Mouse (Mus musculus) embryonic facial prominence, embryonic 14.5 days (tissue): Measurements from ENCODE around the gene Antxr2. TPM values are rescaled to one million over a fixed set of nuclear protein-coding genes. Genes with fewer than 3 reads are reported as not detected.
A peak's percentile ranks its signal among the peaks of the same experiment; 100 is the strongest.

Experiments used
- ATAC-seq: fragments of 200-750 bp; cut with Nextera tagmentation; 2 replicates; pipeline ENCODE4 v1.8.0; 2017; ENCODE audit warnings: low read depth, moderate number of reproducible peaks, moderate TSS enrichment
- DNase-seq: peaks from one replicate; pipeline ENCODE4 v3.0.0-alpha.2; 2015; ENCODE audit warnings: low spot score
- H3K27ac ChIP-seq: fragments of 300-500 bp; sonication (generic); replicated peaks from 2 replicates; pipeline ENCODE4 v1.5.1; 2014; ENCODE audit warnings: low read depth, mild to moderate bottlenecking, low read length, moderate library complexity
- H3K27me3 ChIP-seq: fragments of 300-500 bp; sonication (generic); replicated peaks from 2 replicates; pipeline ENCODE4 v1.6.1; 2014; ENCODE audit warnings: low read length; ENCODE audit not compliant: control insufficient read depth, insufficient read depth
- H3K36me3 ChIP-seq: fragments of 300-500 bp; sonication (generic); 2 replicates; pipeline ENCODE4 v1.6.1; 2014; ENCODE audit warnings: low read length, mixed read lengths; ENCODE audit not compliant: control insufficient read depth, insufficient read depth
- H3K4me1 ChIP-seq: fragments of 300-500 bp; sonication (generic); 2 replicates; pipeline ENCODE4 v1.6.1; 2014; ENCODE audit warnings: antibody characterized with exemption, low read length; ENCODE audit not compliant: control insufficient read depth, insufficient read depth
- H3K4me2 ChIP-seq: fragments of 300-500 bp; sonication (generic); 2 replicates; pipeline ENCODE4 v1.6.1; 2014; ENCODE audit warnings: low read depth, mild to moderate bottlenecking, low read length, moderate library complexity, mixed read lengths
- H3K4me3 ChIP-seq: fragments of 300-500 bp; sonication (generic); 2 replicates; pipeline ENCODE4 v1.5.1; 2014; ENCODE audit warnings: low read depth, mild to moderate bottlenecking, low read length
- H3K9ac ChIP-seq: fragments of 300-500 bp; sonication (generic); 2 replicates; pipeline ENCODE4 v1.6.1; 2014; ENCODE audit warnings: low read depth, mild to moderate bottlenecking, low read length, moderate library complexity, mixed read lengths
- H3K9me3 ChIP-seq: fragments of 300-500 bp; sonication (generic); 2 replicates; pipeline ENCODE4 v1.6.1; 2016; ENCODE audit warnings: low read length; ENCODE audit not compliant: control insufficient read depth
- whole genome bisulfite sequencing: fragments of 180-500 bp; shearing (Covaris S2); extraction: QIAGEN DNeasy Blood & Tissue Kit; methylation state at CpG from one replicate; pipeline ENCODE4 v1.1.7; 2014; 5-methylcytosine and 5-hydroxymethylcytosine counted together
- polyA plus RNA-seq: library from polyadenylated mRNA; unstranded; fragments of >200 nt; fragmentation: Nextera tagmentation; extraction: Ambion mirVana; gene quantifications from 2 replicates; pipeline ENCODE4 v1.2.1, GENCODE M21; 2014

The Antxr2 gene
- polyA plus RNA-seq, 1 experiment from 2014 or later, result 29.1 TPM

DNA sequence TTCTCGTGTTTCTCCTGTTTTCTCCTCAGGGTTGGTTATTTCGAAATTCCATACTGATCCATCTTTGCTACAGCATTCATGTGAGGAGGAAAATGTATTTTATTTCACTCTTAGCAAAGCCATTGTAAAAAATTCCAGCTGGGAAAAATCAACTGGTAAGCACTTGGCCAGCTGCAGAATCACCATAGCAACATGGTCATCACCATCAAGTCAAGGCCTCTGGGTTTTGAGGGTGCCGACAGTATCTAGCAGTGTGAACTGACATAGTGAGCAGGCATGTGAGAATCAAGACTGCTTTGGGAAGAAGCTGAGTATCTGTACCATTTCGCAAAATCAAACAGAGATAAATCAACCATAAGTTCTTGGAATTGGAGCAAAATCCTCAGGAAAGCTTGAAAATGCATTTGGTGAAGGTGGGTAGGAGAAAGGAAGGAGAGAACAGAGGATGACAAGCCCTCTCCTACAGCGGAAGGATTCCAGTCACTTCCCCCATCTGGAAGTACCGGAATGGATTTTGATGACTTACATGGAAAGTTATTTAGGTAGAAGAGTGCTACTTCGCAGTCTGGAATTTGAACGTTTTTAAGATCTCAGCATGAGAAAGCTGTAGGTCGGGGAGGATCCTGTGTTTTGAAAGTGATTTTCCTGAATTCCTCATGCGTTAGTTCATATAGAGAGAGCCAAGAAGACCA, 183.5 kb downstream of the Antxr2 start:
- H3K4me3 ChIP-seq, result no peak overlapping the region
- no peak overlapping the region for H3K4me2 ChIP-seq
- no peaks in the 10 kb centered on the region for H3K9me3 ChIP-seq
- 66% methylated on average over 10 of the region's 10 CpGs for WGBS
- H3K27me3 ChIP-seq, result no peaks in the 10 kb centered on the region
- H3K9ac ChIP-seq, result no peak overlapping the region
- no peaks in the 10 kb centered on the region for H3K4me1 ChIP-seq
- no peaks in the 10 kb centered on the region for H3K36me3 ChIP-seq
- 0 out of 2 replicates have a peak overlapping the region, but pooled peaks have one; percentile 6 for H3K27ac ChIP-seq
- ATAC-seq, result peak; percentile 57; the same call in 1 of the 2 replicates
- DNase-seq, result peak; percentile 59

DNA sequence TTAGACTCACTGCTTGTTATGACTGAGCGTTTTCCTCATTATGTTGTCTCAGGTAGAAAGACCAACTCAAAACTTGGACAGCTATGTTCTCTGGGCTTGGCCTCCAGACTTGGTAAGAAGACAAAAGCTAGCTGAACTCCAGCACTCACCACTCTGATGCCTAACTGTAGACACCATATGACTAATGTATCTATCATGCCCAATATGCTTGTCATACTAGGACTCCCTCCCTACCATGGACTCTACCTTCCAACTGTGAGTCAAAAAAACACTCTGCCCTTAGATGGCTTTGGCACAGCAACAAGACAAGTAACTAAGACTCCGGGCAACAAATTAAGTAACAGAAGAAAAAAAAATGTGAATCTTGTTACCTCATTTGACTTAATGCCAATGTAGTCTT, 184.3 kb downstream of the Antxr2 start:
- 83% methylated on average over 2 of the region's 2 CpGs for WGBS
- no peak for ATAC-seq

DNA sequence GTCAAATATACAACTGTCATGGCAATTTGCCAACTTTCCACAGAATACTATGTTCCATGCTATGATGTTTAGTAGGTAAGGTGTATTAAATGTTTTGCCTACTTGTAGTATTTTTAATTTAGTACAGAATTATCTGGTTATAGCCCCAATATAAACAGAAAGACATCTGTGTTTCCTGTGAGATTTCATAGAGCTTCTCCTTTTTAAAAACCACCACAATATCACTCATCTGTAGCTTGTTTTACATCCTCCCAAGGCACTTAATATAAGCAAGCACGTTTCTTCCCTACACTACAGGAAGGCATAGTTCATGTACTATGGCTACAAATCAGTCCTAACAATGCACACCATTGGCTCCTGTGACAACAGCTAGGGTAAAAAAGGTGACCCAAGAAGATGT, 188.8 kb downstream of the Antxr2 start:
- Histone ChIP-seq H3K9me3 (no peaks in the 10 kb centered on the region), H3K4me3 (no peak overlapping the region), H3K4me1 (0 out of 2 replicates have a peak, but pooled peaks cover 3% of the 10 kb centered on the region), H3K27me3 (no peaks in the 10 kb centered on the region), H3K9ac (no peak overlapping the region), H3K36me3 (no peaks in the 10 kb centered on the region), H3K27ac (no peak overlapping the region), H3K4me2 (no peak overlapping the region)
- WGBS, result 71% methylated on average over 1 of the region's 1 CpGs
- DNase-seq, result no peak
- no peak for ATAC-seq

More for the DNA sequence above, 184.3 kb downstream of the Antxr2 start:
- Histone ChIP-seq H3K9me3 (no peaks in the 10 kb centered on the region), H3K36me3 (no peaks in the 10 kb centered on the region), H3K4me3 (no peak overlapping the region), H3K27ac (no peak overlapping the region), H3K4me1 (no peaks in the 10 kb centered on the region), H3K4me2 (no peak overlapping the region), H3K27me3 (no peaks in the 10 kb centered on the region), H3K9ac (no peak overlapping the region)
- no peak for DNase-seq

DNA sequence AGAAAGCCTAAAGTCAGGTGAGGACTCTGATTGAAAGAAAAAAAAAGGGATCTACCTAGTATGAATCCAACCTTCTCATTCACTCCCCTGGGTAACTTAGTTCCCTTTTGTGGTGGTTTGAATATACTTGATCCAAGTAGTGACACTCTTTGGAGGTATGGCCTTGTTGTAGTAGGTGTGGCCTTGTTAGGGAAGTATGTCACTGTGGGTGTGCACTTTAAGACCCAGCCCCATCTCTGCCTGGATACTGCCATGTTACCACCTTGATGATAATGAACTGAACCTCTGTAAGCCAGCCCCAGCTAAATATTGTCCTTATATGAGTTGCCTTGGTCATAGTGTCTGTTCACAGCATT, 190.9 kb downstream of the Antxr2 start:
- no peak for ATAC-seq
- no peaks in the 10 kb centered on the region for H3K27me3 ChIP-seq
- no peak for DNase-seq
- no peaks in the 10 kb centered on the region for H3K36me3 ChIP-seq
- no peak overlapping the region for H3K4me3 ChIP-seq
- H3K9ac ChIP-seq, result no peak overlapping the region
- no peaks in the 10 kb centered on the region for H3K9me3 ChIP-seq
- H3K4me2 ChIP-seq, result no peak overlapping the region
- H3K27ac ChIP-seq, result no peak overlapping the region
- peaks cover 3% of the 10 kb centered on the region; the same call in 1 of the 2 replicates for H3K4me1 ChIP-seq

DNA sequence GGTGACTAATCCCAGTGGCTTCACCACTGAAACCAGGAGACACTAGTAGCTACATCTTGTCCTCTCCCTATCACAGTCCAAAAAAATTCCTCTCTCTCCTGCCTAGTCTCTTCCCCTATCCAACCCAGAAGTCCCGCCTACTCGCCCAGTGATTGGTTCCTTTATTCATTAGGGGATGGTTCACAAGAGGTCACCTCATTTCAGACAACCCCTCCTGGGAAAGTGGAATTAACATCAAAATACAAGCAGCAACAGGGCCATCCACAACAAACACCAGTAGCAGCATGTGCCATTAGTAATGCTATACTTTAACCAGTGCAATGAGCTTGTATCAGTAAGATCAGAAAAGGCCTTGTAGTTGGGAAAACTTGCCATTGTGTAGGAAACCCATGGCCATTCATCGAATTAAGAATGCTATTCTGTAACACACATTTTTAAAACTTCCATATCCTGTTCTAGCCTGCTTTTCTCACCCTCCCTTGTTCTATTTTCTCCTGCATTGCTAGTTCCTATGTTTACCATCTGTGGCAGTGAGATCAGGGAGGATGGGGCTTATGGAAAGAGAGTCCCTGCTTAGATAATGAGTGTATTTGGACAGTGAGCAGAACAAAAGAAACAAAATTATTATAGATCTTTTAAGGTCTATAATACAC, 191.4 kb downstream of the Antxr2 start:
- Histone ChIP-seq H3K9ac (no peak overlapping the region), H3K27ac (no peak overlapping the region), H3K9me3 (no peaks in the 10 kb centered on the region), H3K4me3 (no peak overlapping the region), H3K27me3 (no peaks in the 10 kb centered on the region), H3K4me1 (peaks cover 3% of the 10 kb centered on the region; the same call in 1 of the 2 replicates), H3K36me3 (no peaks in the 10 kb centered on the region), H3K4me2 (no peak overlapping the region)
- no peak for ATAC-seq
- no peak for DNase-seq
- WGBS, result 76% methylated on average over 3 of the region's 3 CpGs

DNA sequence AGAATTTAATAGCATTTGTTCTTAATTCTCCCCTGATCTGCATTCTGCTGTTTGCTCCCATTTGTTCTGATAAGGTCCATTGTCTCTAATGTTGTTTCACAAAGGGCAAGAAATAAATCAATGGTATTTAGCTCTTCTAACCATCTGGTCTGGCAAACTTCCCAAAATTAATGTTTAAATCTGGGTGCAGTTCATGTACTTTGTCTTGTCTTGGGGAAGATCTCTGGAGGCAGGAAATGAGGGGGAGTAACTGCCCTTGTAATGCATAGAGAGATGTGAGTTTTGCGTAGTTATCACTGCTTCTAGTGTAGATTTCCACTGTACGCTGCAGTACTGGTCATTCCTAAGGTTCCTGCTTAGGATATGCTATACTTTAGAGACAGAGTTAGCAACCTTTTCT, 193.5 kb downstream of the Antxr2 start:
- Histone ChIP-seq H3K27ac (no peak overlapping the region), H3K4me3 (no peak overlapping the region), H3K4me2 (no peak overlapping the region), H3K4me1 (peaks cover 3% of the 10 kb centered on the region; the same call in 1 of the 2 replicates), H3K27me3 (no peaks in the 10 kb centered on the region), H3K9me3 (no peaks in the 10 kb centered on the region), H3K36me3 (no peaks in the 10 kb centered on the region), H3K9ac (no peak overlapping the region)
- DNase-seq, result no peak
- 86% methylated on average over 2 of the region's 2 CpGs for WGBS
- ATAC-seq, result no peak

DNA sequence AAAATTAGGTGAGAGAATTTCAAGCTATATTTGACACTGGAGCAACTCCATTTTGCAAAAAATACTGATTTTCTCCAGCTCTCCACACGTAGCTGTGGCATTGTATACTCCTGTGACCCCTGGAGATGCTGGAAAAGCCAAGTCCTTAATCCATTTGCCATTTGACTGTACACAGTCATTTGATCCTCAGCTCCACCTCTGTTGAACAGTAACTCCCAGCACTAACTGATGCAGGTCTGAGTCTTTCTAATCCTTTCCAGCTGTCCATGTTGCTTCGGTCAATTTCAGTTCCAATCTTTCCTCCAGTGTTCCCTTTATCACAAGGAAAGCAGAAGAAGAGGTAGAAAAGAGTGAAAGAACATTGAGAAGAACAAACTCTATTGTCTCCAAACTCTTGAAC, 195.4 kb downstream of the Antxr2 start:
- Histone ChIP-seq H3K4me2 (no peak overlapping the region), H3K9ac (no peak overlapping the region), H3K9me3 (no peaks in the 10 kb centered on the region), H3K36me3 (no peaks in the 10 kb centered on the region), H3K4me1 (peaks cover 9% of the 10 kb centered on the region), H3K4me3 (no peak overlapping the region), H3K27ac (no peak overlapping the region), H3K27me3 (no peaks in the 10 kb centered on the region)
- ATAC-seq (peak; percentile 44; the same call in 1 of the 2 replicates), DNase-seq (peak; percentile 67)
- 19% methylated on average over 2 of the region's 2 CpGs for WGBS

DNA sequence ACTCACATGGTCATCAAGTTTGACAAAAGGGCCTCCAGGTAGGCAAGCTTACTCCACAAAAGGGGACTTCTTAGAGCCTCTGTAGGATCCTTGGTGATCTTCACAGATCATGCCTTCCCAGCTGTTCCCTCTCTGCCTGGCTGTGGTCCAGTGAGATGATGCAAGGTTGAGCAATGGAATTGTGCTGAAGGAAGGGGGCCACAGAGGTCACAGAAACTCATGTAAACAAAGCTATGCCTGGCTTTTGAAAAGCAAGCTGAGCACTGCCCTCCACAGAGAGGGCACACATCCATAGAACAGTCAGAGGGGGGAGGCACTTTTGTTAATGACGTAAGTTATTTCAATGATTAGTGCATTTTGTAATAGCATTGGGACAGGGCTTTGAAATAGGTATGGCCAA, 196.1 kb downstream of the Antxr2 start:
- 60% methylated on average over 1 of the region's 1 CpGs for WGBS
- no peak for ATAC-seq
- DNase-seq, result peak; percentile 34

More for the DNA sequence above, 196.1 kb downstream of the Antxr2 start:
- H3K36me3 ChIP-seq, result no peaks in the 10 kb centered on the region
- no peaks in the 10 kb centered on the region for H3K9me3 ChIP-seq
- H3K27ac ChIP-seq, result no peak overlapping the region
- no peak overlapping the region for H3K4me3 ChIP-seq
- H3K4me2 ChIP-seq, result no peak overlapping the region
- no peaks in the 10 kb centered on the region for H3K27me3 ChIP-seq
- H3K4me1 ChIP-seq, result peaks cover 9% of the 10 kb centered on the region
- no peak overlapping the region for H3K9ac ChIP-seq
